ENCODE assay signal across 37 mouse cellular contexts in the genomic region with DNA sequence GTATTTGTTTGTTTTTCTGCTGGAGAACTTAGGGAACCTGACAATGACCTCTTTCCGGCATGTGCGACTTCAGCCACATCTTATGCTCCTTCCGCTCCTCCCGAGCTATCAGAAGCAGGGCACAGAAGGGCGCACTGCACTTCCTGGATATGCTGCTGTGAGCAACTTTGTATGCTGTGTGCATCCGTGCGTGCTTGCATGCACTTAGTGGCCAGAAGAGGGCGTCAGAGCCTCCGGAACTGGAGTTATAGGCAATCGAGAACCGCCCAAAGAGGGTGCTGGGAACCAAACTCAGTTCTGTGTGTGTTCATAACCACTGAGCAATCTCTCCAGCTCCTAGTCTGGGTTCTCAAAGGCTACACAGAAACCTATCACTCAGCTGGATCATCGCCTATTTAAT. TPM values are rescaled to one million over a fixed set of nuclear protein-coding genes. Genes with fewer than 3 reads are reported as not detected.
DNase-seq lines count a peak whose midpoint lies in the region; ATAC-seq and TF ChIP-seq lines count a peak whose summit lies in the region.
"Had no signal": no experiment of that assay in that cellular context is flagged by ENCODE, and none has a peak within 500 bp of the region (broad histone marks: within the 10 kb centered on the region; RNA-seq: fewer than 3 reads in every experiment).

No protein-coding gene starts in this region.

- H3K9ac ChIP-seq in kidney, postnatal 0 days (ENCODE audit: low read depth, low read length), result no peak overlapping the region
- no peak overlapping the region for H3K9ac ChIP-seq in midbrain, postnatal 0 days (replicated peaks; ENCODE audit: low read length, poor library complexity, severe bottlenecking)
- H3K9ac ChIP-seq in midbrain, embryonic 15.5 days, result no peak overlapping the region
- H3K9ac ChIP-seq in hindbrain, embryonic 11.5 days (ENCODE audit: low read depth, low read length), result no peak overlapping the region
- H3K9ac ChIP-seq: heart, embryonic 13.5 days; intestine, embryonic 15.5 days; limb, embryonic 13.5 days; liver, embryonic 14.5 days; lung, embryonic 14.5 days; neural tube, embryonic 13.5 days; stomach, embryonic 15.5 days had no signal

- no peak for DNase-seq in cerebellum, adult 2 months
- DNase-seq in cerebellum, adult 8-10 months, result no peak
- no peak for DNase-seq in kidney, postnatal 0 days (ENCODE audit: low spot score)
- no peak for DNase-seq in kidney, postnatal 25 days
- DNase-seq in midbrain, postnatal 0 days (ENCODE audit: low spot score), result no peak
- no peak for DNase-seq in adrenal gland, adult 2 months
- DNase-seq in hindbrain, embryonic 11.5 days (ENCODE audit: low spot score), result no peak
- DNase-seq: adrenal gland, adult 8-10 months; cerebellum, adult 9-10 months; cerebellum, postnatal 36 days; heart, postnatal 10 days; kidney, adult 8-10 months; kidney, postnatal 14 days; lung, embryonic 14.5 days; retina, postnatal 1 day; right cerebral cortex, postnatal 14 days; thymus, adult 18-20 months; thymus, postnatal 25 days had no signal

- H3K4me3 ChIP-seq in cerebellum, adult 2 months (replicated peaks; ENCODE audit: insufficient read depth, low read depth, low read length), result no peak overlapping the region
- H3K4me3 ChIP-seq in kidney, postnatal 0 days (replicated peaks; ENCODE audit: low read depth, low read length), result no peak overlapping the region
- H3K4me3 ChIP-seq in midbrain, postnatal 0 days (ENCODE audit: low read depth, low read length), result no peak overlapping the region
- H3K4me3 ChIP-seq in midbrain, embryonic 15.5 days, result no peak overlapping the region
- H3K4me3 ChIP-seq in hindbrain, embryonic 11.5 days (ENCODE audit: low read depth, low read length), result no peak overlapping the region
- H3K4me3 ChIP-seq: heart, embryonic 13.5 days; intestine, embryonic 15.5 days; limb, embryonic 13.5 days; neural tube, embryonic 13.5 days; stomach, embryonic 15.5 days had no signal

- TF ChIP-seq POLR2A in cerebellum, adult 2 months (IDR thresholded peaks at IDR 0.05; ENCODE audit: borderline replicate concordance, insufficient read depth, low read length), result no peak

- WGBS in cerebellum, adult 2 months, result 92% methylated on average over 12 of the region's 12 CpGs
- WGBS in kidney, postnatal 0 days, result 92% methylated on average over 12 of the region's 12 CpGs
- 89% methylated on average over 12 of the region's 12 CpGs for WGBS in midbrain, postnatal 0 days
- 93% methylated on average over 12 of the region's 12 CpGs for WGBS in midbrain, embryonic 15.5 days
- 92% methylated on average over 12 of the region's 12 CpGs for WGBS in hindbrain, embryonic 11.5 days

- TF ChIP-seq CTCF in cerebellum, adult 2 months (IDR thresholded peaks at IDR 0.05; ENCODE audit: borderline replicate concordance, insufficient read depth, low read depth, low read length), result 0 out of 2 replicates have a peak, but pooled peaks have one; percentile 14
- TF ChIP-seq CTCF in kidney, postnatal 0 days (IDR thresholded peaks at IDR 0.05; ENCODE audit: low read depth), result peak; percentile 28; the same call in 1 of the 2 replicates
- peak; percentile 29; the same call in 1 of the 2 replicates for TF ChIP-seq CTCF in midbrain, postnatal 0 days (IDR thresholded peaks at IDR 0.05)

- no peaks in the 10 kb centered on the region for H3K36me3 ChIP-seq in kidney, postnatal 0 days (ENCODE audit: insufficient read depth, low read length)
- H3K36me3 ChIP-seq in midbrain, postnatal 0 days (ENCODE audit: insufficient read depth, low read length), result peaks cover 25% of the 10 kb centered on the region
- H3K36me3 ChIP-seq in midbrain, embryonic 15.5 days (replicated peaks), result peaks cover 14% of the 10 kb centered on the region
- H3K36me3 ChIP-seq in hindbrain, embryonic 11.5 days (ENCODE audit: control insufficient read depth, insufficient read depth, low read length), result no peaks in the 10 kb centered on the region
- H3K36me3 ChIP-seq: heart, embryonic 13.5 days; intestine, embryonic 15.5 days; limb, embryonic 13.5 days; stomach, embryonic 15.5 days had no signal

- no peaks in the 10 kb centered on the region for H3K9me3 ChIP-seq in kidney, postnatal 0 days (replicated peaks; ENCODE audit: low read length)
- no peaks in the 10 kb centered on the region for H3K9me3 ChIP-seq in midbrain, postnatal 0 days (ENCODE audit: low read length)
- no peaks in the 10 kb centered on the region for H3K9me3 ChIP-seq in midbrain, embryonic 15.5 days
- H3K9me3 ChIP-seq in hindbrain, embryonic 11.5 days (ENCODE audit: control insufficient read depth, low read length), result no peaks in the 10 kb centered on the region
- H3K9me3 ChIP-seq: heart, embryonic 13.5 days; intestine, embryonic 15.5 days; limb, embryonic 13.5 days; stomach, embryonic 15.5 days had no signal

- no peak overlapping the region for H3K27ac ChIP-seq in cerebellum, adult 2 months (ENCODE audit: insufficient read depth, low read length)
- no peak overlapping the region for H3K27ac ChIP-seq in kidney, postnatal 0 days
- H3K27ac ChIP-seq in midbrain, postnatal 0 days (ENCODE audit: low read depth, low read length), result no peak overlapping the region
- H3K27ac ChIP-seq in midbrain, embryonic 15.5 days, result no peak overlapping the region
- no peak overlapping the region for H3K27ac ChIP-seq in hindbrain, embryonic 11.5 days (ENCODE audit: low read depth, low read length)
- H3K27ac ChIP-seq: heart, embryonic 13.5 days; intestine, embryonic 15.5 days; limb, embryonic 13.5 days; liver, embryonic 14.5 days; neural tube, embryonic 13.5 days; stomach, embryonic 15.5 days had no signal

- no peak overlapping the region for H3K4me2 ChIP-seq in kidney, postnatal 0 days (ENCODE audit: low read length)
- no peak overlapping the region for H3K4me2 ChIP-seq in midbrain, postnatal 0 days (ENCODE audit: low read depth, low read length, poor library complexity, severe bottlenecking)
- H3K4me2 ChIP-seq in midbrain, embryonic 15.5 days, result no peak overlapping the region
- H3K4me2 ChIP-seq in hindbrain, embryonic 11.5 days (replicated peaks; ENCODE audit: low read depth, low read length), result no peak overlapping the region
- H3K4me2 ChIP-seq: heart, embryonic 13.5 days; intestine, embryonic 15.5 days; limb, embryonic 13.5 days; lung, embryonic 14.5 days; neural tube, embryonic 13.5 days; stomach, embryonic 15.5 days had no signal

- ATAC-seq in kidney, postnatal 0 days (replicated peaks; ENCODE audit: low FRiP score, low read depth), result no peak
- ATAC-seq in midbrain, postnatal 0 days (ENCODE audit: low FRiP score), result no peak
- ATAC-seq in midbrain, embryonic 15.5 days (replicated peaks), result no peak
- no peak for ATAC-seq in hindbrain, embryonic 11.5 days (ENCODE audit: low FRiP score)
- ATAC-seq: activated CD4-positive, CD25-positive, alpha-beta regulatory T cell, adult 4 months; forebrain, embryonic 16.5 days; hindbrain, embryonic 16.5 days; intestine, embryonic 15.5 days had no signal

- H3K4me1 ChIP-seq in cerebellum, adult 2 months (ENCODE audit: control insufficient read depth, insufficient read depth, low read length), result peaks cover 35% of the 10 kb centered on the region
- no peaks in the 10 kb centered on the region for H3K4me1 ChIP-seq in kidney, postnatal 0 days (replicated peaks; ENCODE audit: insufficient read depth, low read length)
- no peaks in the 10 kb centered on the region for H3K4me1 ChIP-seq in midbrain, postnatal 0 days (ENCODE audit: insufficient read depth, low read length)
- H3K4me1 ChIP-seq in midbrain, embryonic 15.5 days, result no peaks in the 10 kb centered on the region
- no peaks in the 10 kb centered on the region for H3K4me1 ChIP-seq in hindbrain, embryonic 11.5 days (replicated peaks; ENCODE audit: control insufficient read depth, insufficient read depth, low read length)
- H3K4me1 ChIP-seq: heart, embryonic 13.5 days; limb, embryonic 13.5 days; neural tube, embryonic 13.5 days had no signal

- H3K27me3 ChIP-seq in cerebellum, adult 2 months (ENCODE audit: control insufficient read depth, insufficient read depth, low read length), result no peaks in the 10 kb centered on the region
- no peaks in the 10 kb centered on the region for H3K27me3 ChIP-seq in kidney, postnatal 0 days (ENCODE audit: insufficient read depth, low read length)
- H3K27me3 ChIP-seq in midbrain, postnatal 0 days (ENCODE audit: insufficient read depth, low read length), result no peaks in the 10 kb centered on the region
- no peaks in the 10 kb centered on the region for H3K27me3 ChIP-seq in midbrain, embryonic 15.5 days (replicated peaks)
- no peaks in the 10 kb centered on the region for H3K27me3 ChIP-seq in hindbrain, embryonic 11.5 days (ENCODE audit: control insufficient read depth, insufficient read depth, low read length)
- H3K27me3 ChIP-seq: CH12.LX; heart, embryonic 13.5 days; intestine, embryonic 15.5 days; limb, embryonic 13.5 days; neural tube, embryonic 13.5 days; stomach, embryonic 15.5 days had no signal

RNA-seq across cellular contexts. Expression of gene Dao, which starts 27.1 kb away (rescaled TPM):
- polyA plus RNA-seq in cerebellum, adult 2 months (2012; rRNA removed), result 51.3 and 63.2 TPM in 2 replicates
- polyA plus RNA-seq in kidney, postnatal 0 days (2015; fragmentation: Nextera tagmentation; extraction: Ambion mirVana), result 35.3 and 42.7 TPM in 2 replicates
- not detected in 2 replicates for total RNA-seq in midbrain, postnatal 0 days (2014; rRNA removed)
- polyA plus RNA-seq in midbrain, postnatal 0 days (2015; fragmentation: Nextera tagmentation; extraction: Ambion mirVana), result 0.09 TPM in 1 of 2 replicates, not detected in the other
- polyA plus RNA-seq in midbrain, embryonic 15.5 days (2015; fragmentation: Nextera tagmentation; extraction: Ambion mirVana), result not detected in 2 replicates
- not detected for total RNA-seq in adrenal gland, adult 2 months (2021)
- polyA plus RNA-seq in adrenal gland, adult 2 months (2012; rRNA removed), result not detected in 2 replicates
- polyA plus RNA-seq in hindbrain, embryonic 11.5 days (2014; fragmentation: Nextera tagmentation; extraction: Ambion mirVana), result not detected in 2 replicates
- total RNA-seq: adrenal gland, adult 8-10 months; gastrocnemius, adult 8-10 months; heart, adult 8-10 months; heart, postnatal 10 days; hematopoietic stem cell, adult 5-6 weeks; layer of hippocampus, adult 18-20 months; layer of hippocampus, postnatal 25 days; left cerebral cortex, postnatal 36 days had no signal
- polyA plus RNA-seq: C2C12; embryonic facial prominence, embryonic 11.5 days; forebrain, embryonic 16.5 days; heart, embryonic 13.5 days; hindbrain, embryonic 16.5 days; limb, embryonic 13.5 days; liver, embryonic 14.5 days; lung, embryonic 14.5 days; neural tube, embryonic 13.5 days had no signal

RNA-seq across cellular contexts. Expression of gene Usp30, which starts 34.6 kb away (rescaled TPM):
- 42.9 and 44.1 TPM in 2 replicates for polyA plus RNA-seq in cerebellum, adult 2 months (2012; rRNA removed)
- polyA plus RNA-seq in kidney, postnatal 0 days (2015; fragmentation: Nextera tagmentation; extraction: Ambion mirVana), result 10.3 and 12.0 TPM in 2 replicates
- 45.3 and 56.3 TPM in 2 replicates for total RNA-seq in midbrain, postnatal 0 days (2014; rRNA removed)
- 19.3 and 20.6 TPM in 2 replicates for polyA plus RNA-seq in midbrain, postnatal 0 days (2015; fragmentation: Nextera tagmentation; extraction: Ambion mirVana)
- 20.7 and 22.1 TPM in 2 replicates for polyA plus RNA-seq in midbrain, embryonic 15.5 days (2015; fragmentation: Nextera tagmentation; extraction: Ambion mirVana)
- total RNA-seq in adrenal gland, adult 2 months (2021), result 10 to 100 TPM; 25.4 to 40.0 TPM
- polyA plus RNA-seq in adrenal gland, adult 2 months (2012; rRNA removed), result 26.6 and 31.3 TPM in 2 replicates
- 11.0 and 11.1 TPM in 2 replicates for polyA plus RNA-seq in hindbrain, embryonic 11.5 days (2014; fragmentation: Nextera tagmentation; extraction: Ambion mirVana)

RNA-seq across cellular contexts. Expression of gene Ssh1, which starts 37.0 kb away (rescaled TPM):
- polyA plus RNA-seq in cerebellum, adult 2 months (2012; rRNA removed), result 15.0 and 16.7 TPM in 2 replicates
- polyA plus RNA-seq in kidney, postnatal 0 days (2015; fragmentation: Nextera tagmentation; extraction: Ambion mirVana), result 9.9 and 10.0 TPM in 2 replicates
- total RNA-seq in midbrain, postnatal 0 days (2014; rRNA removed), result 14.0 and 14.3 TPM in 2 replicates
- 9.8 and 12.4 TPM in 2 replicates for polyA plus RNA-seq in midbrain, postnatal 0 days (2015; fragmentation: Nextera tagmentation; extraction: Ambion mirVana)
- polyA plus RNA-seq in midbrain, embryonic 15.5 days (2015; fragmentation: Nextera tagmentation; extraction: Ambion mirVana), result 11.7 and 15.1 TPM in 2 replicates
- 10 to 100 TPM; 15.5 to 24.6 TPM for total RNA-seq in adrenal gland, adult 2 months (2021)
- 9.1 and 9.9 TPM in 2 replicates for polyA plus RNA-seq in adrenal gland, adult 2 months (2012; rRNA removed)
- 27.9 and 30.3 TPM in 2 replicates for polyA plus RNA-seq in hindbrain, embryonic 11.5 days (2014; fragmentation: Nextera tagmentation; extraction: Ambion mirVana)

Comparison
In these comparisons a context has a peak if more than half of its experiments do, and no peak if none do; other contexts are left out.
1. RNA of gene Dao, which starts 27.1 kb away (polyA plus RNA-seq): 51.3 to 63.2 TPM in cerebellum, adult 2 months and 35.3 to 42.7 TPM in kidney, postnatal 0 days; 0.09 TPM in midbrain, postnatal 0 days, not detected in adrenal gland, adult 2 months, not detected in midbrain, embryonic 15.5 days and not detected in hindbrain, embryonic 11.5 days; every median in the first group is over 10 times any median in the second.
2. Peak in every context shown above with its lines, with median percentiles within 50 percentile points of each other: CTCF ChIP-seq.